Mouse (Mus musculus): Measurements from ENCODE around the gene Gucd1. TPM values are rescaled to one million over a fixed set of nuclear protein-coding genes. Genes with fewer than 3 reads are reported as not detected.

The Gucd1 gene
- polyA plus RNA-seq, 1 experiment from 2014 or later: 18.2 TPM

Other genes starting within 250 kb of the Gucd1 start
- 6.9 and 7.3 TPM in 2 replicates for gene Adora2a, start 201.1 kb downstream of the Gucd1 start, polyA plus RNA-seq (2015; fragmentation: Nextera tagmentation; extraction: Ambion mirVana)
- gene Upb1, start 116.9 kb downstream of the Gucd1 start, polyA plus RNA-seq (2015; fragmentation: Nextera tagmentation; extraction: Ambion mirVana): 0.42 and 0.55 TPM in 2 replicates
- 149 and 167 TPM in 2 replicates for gene Snrpd3, start 421 bp downstream of the Gucd1 start, polyA plus RNA-seq (2015; fragmentation: Nextera tagmentation; extraction: Ambion mirVana)
- 0.41 and 0.86 TPM in 2 replicates for gene Lrrc75b, start 42.4 kb upstream of the Gucd1 start, polyA plus RNA-seq (2015; fragmentation: Nextera tagmentation; extraction: Ambion mirVana)
- gene Ggt1, start 43.6 kb upstream of the Gucd1 start, polyA plus RNA-seq (2015; fragmentation: Nextera tagmentation; extraction: Ambion mirVana): 0.90 and 1.5 TPM in 2 replicates
- 11.9 and 12.0 TPM in 2 replicates for gene Ggt5, start 71.4 kb upstream of the Gucd1 start, polyA plus RNA-seq (2015; fragmentation: Nextera tagmentation; extraction: Ambion mirVana)
- gene Susd2, start 126.0 kb upstream of the Gucd1 start, polyA plus RNA-seq (2015; fragmentation: Nextera tagmentation; extraction: Ambion mirVana): 1.9 and 2.9 TPM in 2 replicates
- 21.3 and 26.1 TPM in 2 replicates for gene Cabin1, start 246.4 kb upstream of the Gucd1 start, polyA plus RNA-seq (2015; fragmentation: Nextera tagmentation; extraction: Ambion mirVana)